Mouse (Mus musculus) heart, postnatal 10 days (tissue): ENCODE measurements around the gene Med22. TPM values are rescaled to one million over a fixed set of nuclear protein-coding genes. Genes with fewer than 3 reads are reported as not detected.
A peak's percentile ranks its signal among the peaks of the same experiment; 100 is the strongest.

Source experiments
- DNase-seq, 2 experiments: peaks; one replicate each; pipeline ENCODE4 v3.0.0; 2021
- intact Hi-C: fragments of 180-260 bp; cut with DNase I; formaldehyde crosslinking; loops from one replicate; pipeline ENCODE4 v1.15.1; 2025
- total RNA-seq, 2 experiments: library from RNA; stranded (reverse); gene quantifications; 2 replicates each; pipeline ENCODE4 v1.2.3; 2021

Gene Med22
- 10 to 100 TPM; 29.3 to 37.7 TPM for total RNA-seq

DNA sequence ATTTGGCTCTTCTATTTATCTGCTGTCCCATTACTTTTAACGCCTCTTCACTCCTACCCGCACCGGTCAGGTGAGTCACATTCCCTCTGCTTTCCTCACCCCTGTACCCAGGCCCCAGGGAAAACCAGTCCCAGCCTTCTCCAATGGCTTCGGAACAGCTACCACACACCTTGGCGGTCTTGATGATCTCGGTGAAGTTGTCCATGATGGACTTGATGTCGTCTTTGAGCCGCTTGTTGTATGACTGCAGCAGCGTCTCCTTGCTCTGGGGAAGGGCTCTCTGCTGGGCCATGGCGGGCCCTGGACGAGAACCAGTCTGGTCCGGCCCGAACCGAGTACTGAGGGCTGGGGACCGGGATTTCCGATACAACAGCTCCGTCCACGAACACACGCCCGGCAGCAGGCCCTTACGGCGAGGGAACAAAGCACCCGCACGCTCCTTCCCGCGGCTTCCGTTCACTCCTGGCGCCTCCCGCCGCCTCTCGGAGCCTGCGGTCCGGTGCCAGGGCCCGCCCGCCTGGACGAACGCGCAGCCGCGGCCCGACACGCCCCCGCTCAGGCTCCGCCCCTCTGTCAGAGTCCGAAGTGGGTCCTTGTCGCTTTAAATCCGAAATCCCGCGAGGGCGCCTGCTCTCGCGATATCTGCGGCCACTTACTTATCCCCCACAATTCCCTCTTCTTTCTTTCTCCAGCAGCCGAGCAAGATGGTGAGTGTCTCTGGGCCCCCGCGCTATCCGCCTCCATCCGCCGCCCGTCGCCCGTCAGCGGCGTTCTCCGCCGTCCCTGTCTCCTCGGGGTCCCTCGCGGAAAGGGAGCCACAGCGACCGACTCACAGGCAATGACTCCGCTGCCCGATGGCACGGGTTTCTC, at the start of gene Med22, which contains the start of gene Rpl7a:
Gene Med22 (minus strand): TSS at position 554 of the 870 bp plus-strand sequence.
Gene Rpl7a (plus strand): TSS at position 641 of the 870 bp plus-strand sequence.
- intact Hi-C loops, result loop anchor here (2.0 kb wide), 1 partner anchor 22 kb away; the partner anchor contains the start of gene Surf4

DNA sequence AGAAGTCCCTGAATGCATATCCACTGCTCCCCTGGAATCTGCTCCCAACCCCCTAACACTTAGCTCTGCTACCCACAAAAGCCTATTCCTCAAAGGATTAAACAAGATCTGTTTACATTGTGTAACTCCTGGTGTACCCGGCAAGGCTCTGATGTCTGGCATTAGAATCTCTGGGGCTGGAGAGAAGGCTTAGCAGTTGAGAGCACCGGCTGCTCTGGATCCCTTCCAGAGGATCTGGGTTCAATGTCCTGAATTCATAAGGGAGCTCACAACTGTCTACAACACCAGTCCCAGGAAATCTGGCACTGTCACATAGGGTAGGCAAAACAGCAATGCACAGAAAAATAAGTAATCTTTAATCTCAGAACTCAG, 47.0 kb upstream of the Med22 start:
- intact Hi-C loops, result no loop called here
- DNase-seq, result no peak

More for the DNA sequence above, at the start of gene Med22, which contains the start of gene Rpl7a:
- peak; percentile 100 for DNase-seq

DNA sequence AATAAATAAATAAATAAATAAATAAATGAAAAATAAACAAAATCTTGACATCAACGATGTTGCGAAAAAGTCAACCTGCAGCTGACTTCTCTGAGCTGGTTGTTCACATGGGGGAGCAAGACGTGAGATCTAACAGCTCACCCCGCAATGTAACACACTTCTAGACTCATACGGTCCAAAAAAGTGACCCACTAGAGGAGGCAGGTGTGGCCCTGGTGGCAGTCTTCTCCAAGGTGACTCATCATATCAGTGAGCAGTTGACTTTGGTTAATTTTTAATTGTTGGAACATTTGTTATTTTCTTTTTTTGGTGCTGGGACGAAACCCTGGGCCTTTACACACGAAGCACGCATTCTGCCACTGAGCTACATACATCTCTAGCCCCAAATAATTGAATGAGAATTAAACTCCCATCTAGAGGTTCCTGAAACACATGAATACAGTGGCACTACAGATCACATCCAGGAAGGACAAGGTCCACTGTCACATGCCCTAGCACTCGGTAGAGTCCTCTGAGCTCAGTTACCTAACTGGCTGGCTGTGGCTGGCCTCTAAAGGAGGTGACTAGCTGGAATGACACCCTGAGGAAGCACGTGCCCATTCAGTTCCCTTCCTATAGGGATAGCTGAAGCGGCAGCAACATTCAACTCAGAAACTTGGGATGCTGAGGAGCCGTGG, 46.5 kb upstream of the Med22 start:
- intact Hi-C loops, result no loop called here
- DNase-seq, result no peak

- intact Hi-C loops, result no loop called here
- DNase-seq, result no peak
Measured at GRCm38 (mm10) chr2:26954735-26955395, 44.4 kb upstream of the Med22 start.

GRCm38 (mm10) chr2:26952866-26953265, 42.4 kb upstream of the Med22 start:
- intact Hi-C loops, result no loop called here
- no peak for DNase-seq

- intact Hi-C loops, result no loop called here
- DNase-seq, result no peak
Measured at GRCm38 (mm10) chr2:26952193-26952592, 41.7 kb upstream of the Med22 start.

- no peak for DNase-seq
- intact Hi-C loops, result no loop called here
Measured at GRCm38 (mm10) chr2:26951346-26951905, 40.9 kb upstream of the Med22 start.

GRCm38 (mm10) chr2:26950411-26950810, 39.9 kb upstream of the Med22 start:
- no peak for DNase-seq

DNA sequence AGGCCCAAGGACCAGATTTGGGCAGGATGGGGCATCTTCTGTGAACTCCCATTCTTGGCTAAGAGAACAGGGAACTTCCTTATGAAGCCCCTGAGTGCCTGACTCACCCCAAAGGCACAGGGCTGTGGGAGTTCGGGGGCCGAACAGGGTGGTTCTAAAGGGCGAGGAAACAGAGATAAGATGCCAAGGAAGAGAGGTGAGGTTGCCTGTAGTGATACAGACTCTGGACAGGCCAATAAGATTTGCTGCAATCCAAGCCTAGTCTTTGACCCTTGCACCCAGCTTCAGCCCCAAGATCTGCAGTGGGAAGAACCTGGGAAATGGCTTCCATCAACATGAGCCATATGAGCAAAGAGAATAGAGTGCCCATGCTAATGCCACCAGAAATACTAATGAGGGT, 32.8 kb upstream of the Med22 start:
- DNase-seq, result no peak
- intact Hi-C loops, result no loop called here

More at GRCm38 (mm10) chr2:26950411-26950810, 39.9 kb upstream of the Med22 start:
- intact Hi-C loops, result no loop called here

GRCm38 (mm10) chr2:26941539-26941938, 31.1 kb upstream of the Med22 start:
- DNase-seq, result no peak
- intact Hi-C loops, result no loop called here

DNA sequence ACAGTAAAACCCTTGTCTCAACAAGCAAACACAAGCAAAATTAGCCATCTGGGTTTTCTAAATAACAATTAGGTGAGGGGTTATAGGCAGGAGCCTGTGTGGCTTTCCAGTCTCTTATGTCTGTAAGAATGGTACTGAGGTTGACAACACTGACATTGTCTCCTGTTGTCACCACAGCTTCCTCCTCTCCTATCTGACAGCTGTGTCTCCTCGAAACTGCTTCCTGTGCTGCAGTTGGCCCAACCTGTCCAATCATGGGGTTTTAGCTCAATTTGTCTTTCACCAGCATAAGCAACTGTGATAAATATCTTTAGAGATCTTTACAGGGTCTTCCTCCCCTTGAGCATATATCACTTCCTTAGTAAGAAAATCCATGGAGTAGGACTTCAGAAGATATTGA, 25.9 kb upstream of the Med22 start:
- intact Hi-C loops, result no loop called here
- DNase-seq, result no peak

DNA sequence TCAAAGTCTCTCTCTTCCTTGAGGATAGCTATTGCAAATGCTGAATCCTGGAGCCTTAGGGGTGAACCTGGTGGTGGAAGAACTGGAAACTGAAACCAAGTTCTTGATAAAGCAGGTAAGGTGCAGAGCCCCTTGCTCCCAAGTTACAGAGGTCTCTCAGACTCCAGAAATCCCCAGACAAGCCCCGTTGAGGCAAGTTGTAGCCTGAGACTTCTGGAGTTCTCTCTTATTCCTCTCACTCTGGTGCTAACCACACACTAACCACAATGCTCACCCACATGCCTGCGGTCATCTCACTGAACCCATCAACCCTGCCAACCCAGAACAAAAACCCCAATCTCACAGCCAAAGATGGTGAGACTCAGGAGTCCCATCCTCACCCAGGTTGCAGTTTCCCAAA, 24.8 kb upstream of the Med22 start:
- intact Hi-C loops, result no loop called here

GRCm38 (mm10) chr2:26933304-26934055, 23.0 kb upstream of the Med22 start, which contains the start of the genes Surf4 and Stkld1:
TSS of gene Surf4 (minus strand) at chr2:26933928.
TSS of gene Stkld1 (plus strand) at chr2:26934047.
- DNase-seq, result peak; percentile 93 to 94
- intact Hi-C loops, result loop anchor here (2.0 to 5.0 kb wide), 3 partner anchors 23 to 74 kb away; partner anchors contain the start of genes Cacfd1, Med22 and Rpl7a

More for the DNA sequence above, 24.8 kb upstream of the Med22 start:
- no peak for DNase-seq

- intact Hi-C loops, result loop anchor here (2.0 to 5.0 kb wide), 3 partner anchors 22 to 75 kb away; partner anchors contain the start of genes Cacfd1, Med22 and Rpl7a
- peak; percentile 54 to 58 for DNase-seq
Measured at GRCm38 (mm10) chr2:26932473-26933303, 22.2 kb upstream of the Med22 start.

DNA sequence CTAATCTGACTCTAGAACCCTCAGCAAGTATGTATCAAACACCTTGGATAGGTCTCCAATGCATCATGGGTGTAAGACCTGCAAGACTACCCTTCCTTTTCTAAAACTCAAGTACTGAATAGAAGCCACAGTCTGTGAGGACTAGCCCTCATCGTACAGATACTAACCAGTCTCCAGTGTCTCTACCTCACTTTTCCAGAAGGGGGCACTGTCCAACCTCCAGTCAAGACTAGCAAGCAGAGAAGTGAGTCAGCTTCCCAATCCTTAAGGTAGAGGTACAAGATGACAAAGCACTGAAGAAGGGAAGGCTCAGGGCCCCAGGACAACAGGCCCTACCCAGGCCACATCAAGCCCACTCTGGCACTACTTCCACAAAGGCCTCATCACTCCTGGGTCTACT, 19.9 kb upstream of the Med22 start:
- peak; percentile 70 to 76 for DNase-seq
- intact Hi-C loops, result loop anchor here (2.0 to 5.0 kb wide), 2 partner anchors 77 to 108 kb away; partner anchors contain the start of gene Cacfd1

- DNase-seq, result no peak
- intact Hi-C loops, result no loop called here
Measured at GRCm38 (mm10) chr2:26927745-26928476, 17.4 kb upstream of the Med22 start.

DNA sequence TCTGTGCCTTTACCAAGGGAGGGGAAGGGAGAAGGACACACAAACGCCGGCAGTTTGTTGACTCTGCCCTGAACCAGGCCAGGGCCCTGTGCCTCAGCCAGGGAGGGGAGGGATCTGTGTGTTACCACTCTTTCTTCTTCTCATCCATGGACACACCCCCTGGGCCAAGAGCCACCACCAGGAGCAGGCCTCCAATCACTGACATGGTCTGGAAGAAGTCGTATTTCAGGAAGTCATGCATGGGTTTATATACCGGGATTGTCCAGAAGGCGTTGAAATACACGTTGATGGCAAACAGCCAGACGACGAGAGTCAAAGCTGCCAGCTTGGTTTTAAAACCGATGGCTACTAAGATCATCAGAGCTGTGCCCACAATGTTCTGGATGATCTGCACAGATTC, 11.3 kb upstream of the Med22 start:
- intact Hi-C loops, result no loop called here
- DNase-seq, result peak; percentile 54 to 60
